Mouse (Mus musculus) megakaryocyte progenitor cell, adult 5-6 weeks (primary cell): ENCODE data around the gene Dock7. TPM values are rescaled to one million over a fixed set of nuclear protein-coding genes. Genes with fewer than 3 reads are reported as not detected.

Experiments used
- ATAC-seq: replicated peaks from 2 replicates; pipeline ENCODE4 v1.8.0; 2016; ENCODE audit warnings: mild to moderate bottlenecking, moderate TSS enrichment, inconsistent platforms; ENCODE audit not compliant: poor library complexity
- total RNA-seq, 2 experiments: library from RNA; stranded (forward) in 1 of 2; stranded (reverse) in 1 of 2; fragments of 157-497, 149-512 nt in 1 of 2; fragments of 200-1000 nt in 1 of 2; gene quantifications; 2 replicates each; pipeline versions ENCODE4 v1.2.3 to v1.2.4; 2015 to 2017

The Dock7 gene
- total RNA-seq (2015) (22.8 and 32.5 TPM in 2 replicates), total RNA-seq (2017) (20.4 and 27.8 TPM in 2 replicates)

GRCm38 (mm10) chr4:99120211-99121122 lies at the start of gene Dock7:
Dock7 (minus strand) TSS chr4:99120915.
- peak; percentile 80 for ATAC-seq

GRCm38 (mm10) chr4:99168869-99169268 lies 48.2 kb upstream of the Dock7 start:
- ATAC-seq, result no peak

GRCm38 (mm10) chr4:99163547-99163946 lies 42.8 kb upstream of the Dock7 start:
- peak; percentile 88 for ATAC-seq

- no peak for ATAC-seq
These were observed 42.3 kb upstream of the Dock7 start for GRCm38 (mm10) chr4:99163001-99163400.

GRCm38 (mm10) chr4:99161457-99161971 lies 40.8 kb upstream of the Dock7 start:
- ATAC-seq, result no peak

GRCm38 (mm10) chr4:99160899-99161298 lies 40.2 kb upstream of the Dock7 start:
- ATAC-seq, result no peak

- no peak for ATAC-seq
These were observed 39.7 kb upstream of the Dock7 start for GRCm38 (mm10) chr4:99160414-99160813.

GRCm38 (mm10) chr4:99158495-99158894 lies 37.8 kb upstream of the Dock7 start:
- ATAC-seq, result peak; percentile 43

GRCm38 (mm10) chr4:99156641-99157307 lies 36.1 kb upstream of the Dock7 start:
- ATAC-seq, result peak; percentile 53

GRCm38 (mm10) chr4:99151885-99152558 lies 31.3 kb upstream of the Dock7 start:
- ATAC-seq, result peak; percentile 38

- ATAC-seq, result no peak
These were observed 30.7 kb upstream of the Dock7 start for GRCm38 (mm10) chr4:99151434-99151833.

GRCm38 (mm10) chr4:99143323-99143722 lies 22.6 kb upstream of the Dock7 start:
- ATAC-seq, result no peak

- no peak for ATAC-seq
These were observed 20.9 kb upstream of the Dock7 start for GRCm38 (mm10) chr4:99141578-99141977.

GRCm38 (mm10) chr4:99141171-99141570 lies 20.5 kb upstream of the Dock7 start:
- ATAC-seq, result no peak

- ATAC-seq, result peak; percentile 78
These were observed 17.4 kb upstream of the Dock7 start for GRCm38 (mm10) chr4:99137986-99138641.

- no peak for ATAC-seq
These were observed 13.8 kb upstream of the Dock7 start for GRCm38 (mm10) chr4:99134522-99134921.

GRCm38 (mm10) chr4:99133326-99133725 lies 12.6 kb upstream of the Dock7 start:
- ATAC-seq, result no peak

GRCm38 (mm10) chr4:99132686-99133085 lies 12.0 kb upstream of the Dock7 start:
- ATAC-seq, result no peak

- peak; percentile 61 for ATAC-seq
These were observed 10.5 kb upstream of the Dock7 start for GRCm38 (mm10) chr4:99131227-99131653.

GRCm38 (mm10) chr4:99123546-99123945 lies 2.8 kb upstream of the Dock7 start:
- no peak for ATAC-seq

- no peak for ATAC-seq
These were observed 2.1 kb upstream of the Dock7 start for GRCm38 (mm10) chr4:99122786-99123185.
